Mouse (Mus musculus) hindbrain, postnatal 0 days (tissue): ENCODE data around the gene Abhd2. TPM values are rescaled to one million over a fixed set of nuclear protein-coding genes. Genes with fewer than 3 reads are reported as not detected.

ENCODE experiments used
- ATAC-seq: fragments of 200-750 bp; cut with Nextera tagmentation; 2 replicates; pipeline ENCODE4 v1.8.0; 2017; ENCODE audit warnings: mild to moderate bottlenecking, moderate TSS enrichment, moderate library complexity
- DNase-seq: peaks from one replicate; pipeline ENCODE4 v3.0.0-alpha.2; 2015; ENCODE audit warnings: low spot score
- H3K27ac ChIP-seq: fragments of 300-500 bp; sonication (generic); 2 replicates; pipeline ENCODE4 v1.5.1; 2014; ENCODE audit warnings: mild to moderate bottlenecking
- H3K27me3 ChIP-seq: fragments of 300-500 bp; sonication (generic); 2 replicates; pipeline ENCODE4 v1.6.1; 2014; ENCODE audit warnings: low read length, mixed read lengths; ENCODE audit not compliant: insufficient read depth
- H3K36me3 ChIP-seq: fragments of 300-500 bp; sonication (generic); 2 replicates; pipeline ENCODE4 v1.6.1; 2014; ENCODE audit warnings: low read length, mixed read lengths; ENCODE audit not compliant: insufficient read depth
- H3K4me1 ChIP-seq: fragments of 300-500 bp; sonication (generic); 2 replicates; pipeline ENCODE4 v1.6.1; 2014; ENCODE audit warnings: antibody characterized with exemption, low read length, mixed read lengths; ENCODE audit not compliant: insufficient read depth
- H3K4me2 ChIP-seq: fragments of 300-500 bp; sonication (generic); 2 replicates; pipeline ENCODE4 v1.6.1; 2014; ENCODE audit warnings: low read depth, mild to moderate bottlenecking, low read length, moderate library complexity, mixed read lengths
- H3K4me3 ChIP-seq: fragments of 300-500 bp; sonication (generic); 2 replicates; pipeline ENCODE4 v1.5.1; 2014; ENCODE audit warnings: low read length
- H3K9ac ChIP-seq: fragments of 300-500 bp; sonication (generic); replicated peaks from 2 replicates; pipeline ENCODE4 v1.6.1; 2014; ENCODE audit warnings: mild to moderate bottlenecking, low read length, moderate library complexity, mixed read lengths
- H3K9me3 ChIP-seq: fragments of 300-500 bp; sonication (generic); 2 replicates; pipeline ENCODE4 v1.6.1; 2016; ENCODE audit warnings: low read length, mixed read lengths
- CTCF ChIP-seq: IDR thresholded peaks from 2 replicates; pipeline ENCODE4 v1.5.1; 2016; ENCODE audit warnings: antibody characterized with exemption, control low read depth, low read depth
- WGBS: fragments of 180-500 bp; shearing (Covaris S2); extraction: QIAGEN DNeasy Blood & Tissue Kit; methylation state at CpG from one replicate; pipeline ENCODE4 v1.1.7; 2014; 5-methylcytosine and 5-hydroxymethylcytosine counted together
- polyA plus RNA-seq: library from polyadenylated mRNA; unstranded; fragments of >200 nt; fragmentation: Nextera tagmentation; extraction: Ambion mirVana; gene quantifications from 2 replicates; pipeline ENCODE4 v1.2.1, GENCODE M21; 2015
- total RNA-seq: library from RNA; depleted of rRNA; stranded (reverse); fragments of >200 nt; gene quantifications from 2 replicates; pipeline ENCODE4 v1.2.3, GENCODE M21; 2014; rRNA removed

Abhd2 gene
- total and polyA plus RNA-seq, 2 experiments from 2014 or later, result 23.9 to 92.3 TPM

- ATAC-seq, result no peak
- Histone ChIP-seq H3K27me3 (no peaks in the 10 kb centered on the region), H3K36me3 (no peaks in the 10 kb centered on the region), H3K9me3 (no peaks in the 10 kb centered on the region), H3K4me2 (no peak overlapping the region), H3K4me1 (0 out of 2 replicates have a peak, but pooled peaks cover 2% of the 10 kb centered on the region), H3K4me3 (no peak overlapping the region), H3K9ac (no peak overlapping the region), H3K27ac (no peak overlapping the region)
- TF ChIP-seq CTCF, result no peak
- DNase-seq, result no peak
- WGBS, result 85% methylated on average over 10 of the region's 10 CpGs
Measured at GRCm38 (mm10) chr7:79397446-79397963, 124.5 kb downstream of the Abhd2 start.

- no peak for ATAC-seq
- Histone ChIP-seq H3K4me1 (no peaks in the 10 kb centered on the region), H3K4me2 (no peak overlapping the region), H3K27ac (no peak overlapping the region), H3K9me3 (no peaks in the 10 kb centered on the region), H3K36me3 (no peaks in the 10 kb centered on the region), H3K9ac (no peak overlapping the region), H3K27me3 (no peaks in the 10 kb centered on the region), H3K4me3 (no peak overlapping the region)
- no peak for TF ChIP-seq CTCF
- no peak for DNase-seq
- WGBS, result 92% methylated on average over 8 of the region's 8 CpGs
Measured at GRCm38 (mm10) chr7:79398426-79398825, 125.4 kb downstream of the Abhd2 start.

DNA sequence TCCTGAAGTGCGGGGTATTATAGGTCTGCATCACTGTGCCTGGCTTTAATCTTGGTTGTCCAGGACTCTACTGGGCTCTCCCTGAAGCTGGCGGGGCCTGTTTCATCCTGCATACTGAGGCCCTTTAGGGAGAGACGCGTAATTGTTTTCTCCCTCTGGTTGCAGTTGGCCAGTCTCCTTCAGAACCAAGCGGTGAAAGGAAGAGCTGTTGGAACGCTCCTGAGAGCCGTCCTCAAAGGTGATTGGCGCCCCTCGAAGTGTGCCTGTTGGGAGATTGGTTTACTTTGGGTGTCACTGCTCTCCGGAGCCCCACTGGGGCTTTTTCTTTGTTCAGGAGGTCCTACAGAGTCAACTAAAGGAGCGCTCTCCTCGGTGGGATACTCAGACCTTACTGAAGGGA lies 126.0 kb downstream of the Abhd2 start:
- ATAC-seq (no peak), DNase-seq (no peak)
- Histone ChIP-seq H3K9ac (no peak overlapping the region), H3K4me2 (no peak overlapping the region), H3K4me3 (no peak overlapping the region), H3K9me3 (no peaks in the 10 kb centered on the region), H3K27ac (no peak overlapping the region), H3K27me3 (no peaks in the 10 kb centered on the region), H3K4me1 (no peaks in the 10 kb centered on the region), H3K36me3 (no peaks in the 10 kb centered on the region)
- WGBS, result 70% methylated on average over 12 of the region's 12 CpGs
- no peak for TF ChIP-seq CTCF

DNA sequence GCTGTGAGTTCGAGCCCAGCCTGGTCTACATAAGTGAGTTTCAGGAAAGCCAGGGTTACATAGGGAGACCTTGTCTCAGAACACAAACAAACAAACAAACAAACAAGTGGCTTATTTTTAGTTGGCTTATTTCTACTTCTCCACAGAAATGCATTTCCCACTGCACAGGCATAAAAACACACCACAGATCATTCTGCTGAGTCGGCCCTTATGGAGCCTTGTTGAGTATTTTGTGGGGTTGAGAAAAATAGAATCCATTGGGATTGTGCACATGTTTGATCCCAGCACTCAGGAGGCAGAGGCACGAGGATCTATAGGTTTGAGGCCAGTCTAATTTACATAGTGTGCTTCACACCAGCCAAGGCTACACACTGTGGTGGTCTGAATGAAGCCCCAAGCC lies 127.3 kb downstream of the Abhd2 start:
- H3K4me3 ChIP-seq, result no peak overlapping the region
- H3K27me3 ChIP-seq, result no peaks in the 10 kb centered on the region
- DNase-seq (no peak), ATAC-seq (no peak)
- H3K9ac ChIP-seq, result no peak overlapping the region
- TF ChIP-seq CTCF, result no peak
- H3K4me2 ChIP-seq, result no peak overlapping the region
- no peaks in the 10 kb centered on the region for H3K9me3 ChIP-seq
- H3K4me1 ChIP-seq, result no peaks in the 10 kb centered on the region
- no peak overlapping the region for H3K27ac ChIP-seq
- H3K36me3 ChIP-seq, result no peaks in the 10 kb centered on the region
- 85% methylated on average over 3 of the region's 3 CpGs for WGBS

DNA sequence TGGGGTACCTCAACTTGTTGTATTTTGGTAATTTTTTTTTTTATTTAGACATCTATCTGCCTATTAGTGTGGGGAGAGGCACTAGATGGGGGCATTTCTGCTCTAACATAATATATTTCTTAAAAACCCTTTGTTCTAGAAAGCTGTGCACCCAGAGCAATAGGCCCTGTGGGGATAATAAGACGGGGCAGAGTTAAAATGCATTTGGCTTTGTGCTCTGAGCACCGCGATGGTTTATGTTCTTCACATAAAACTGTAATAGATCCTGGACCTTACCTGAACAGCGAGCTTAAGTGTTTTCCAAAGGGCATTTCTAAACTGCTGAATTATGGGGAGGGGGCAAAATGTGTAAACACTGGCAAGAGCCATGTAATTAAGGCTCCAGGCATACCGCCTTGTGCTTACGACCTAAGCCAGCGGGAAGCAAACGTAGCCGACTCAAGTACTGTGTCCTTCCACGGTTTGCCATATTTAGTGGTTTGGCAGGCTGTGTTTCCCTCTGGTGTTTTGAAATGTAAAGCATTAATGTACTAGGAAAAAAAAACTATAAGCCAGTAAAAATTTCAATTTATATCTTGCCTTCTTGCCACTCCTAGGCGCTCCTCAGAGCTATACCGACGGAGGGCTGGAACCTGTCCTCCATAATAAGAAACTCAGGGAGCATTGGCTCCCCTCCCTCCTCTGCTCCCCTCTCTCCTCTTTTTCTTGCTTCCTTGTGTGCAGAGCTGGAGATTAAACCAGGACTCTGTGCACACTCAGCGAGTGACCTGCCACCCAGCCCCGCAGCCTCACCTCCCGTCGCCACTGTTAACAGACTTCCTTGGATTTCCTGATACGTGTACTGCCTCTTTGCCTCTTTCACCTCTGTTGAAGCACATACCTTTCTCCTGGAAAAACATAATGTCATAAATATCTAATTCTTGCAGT lies 141.7 kb downstream of the Abhd2 start:
- Histone ChIP-seq H3K4me2 (no peak overlapping the region), H3K9ac (no peak overlapping the region), H3K36me3 (no peaks in the 10 kb centered on the region), H3K27ac (no peak overlapping the region), H3K4me1 (no peaks in the 10 kb centered on the region), H3K4me3 (no peak overlapping the region), H3K27me3 (no peaks in the 10 kb centered on the region), H3K9me3 (no peaks in the 10 kb centered on the region)
- WGBS, result 81% methylated on average over 18 of the region's 18 CpGs
- DNase-seq (no peak), ATAC-seq (no peak)
- TF ChIP-seq CTCF, result no peak

Other genes starting within 250 kb of the Abhd2 start
- gene Acan, start 219.7 kb upstream of the Abhd2 start, total RNA-seq, result 3.2 and 3.8 TPM in 2 replicates
- 0.42 and 0.51 TPM in 2 replicates for gene Acan, start 219.7 kb upstream of the Abhd2 start, polyA plus RNA-seq
- 5.7 and 10.0 TPM in 2 replicates for gene Hapln3, start 142.2 kb upstream of the Abhd2 start, total RNA-seq
- 2.2 and 2.5 TPM in 2 replicates for gene Hapln3, start 142.2 kb upstream of the Abhd2 start, polyA plus RNA-seq
- 306 and 331 TPM in 2 replicates for gene Mfge8, start 124.1 kb upstream of the Abhd2 start, total RNA-seq
- 306 and 345 TPM in 2 replicates for gene Mfge8, start 124.1 kb upstream of the Abhd2 start, polyA plus RNA-seq
- gene Rlbp1, start 113.8 kb downstream of the Abhd2 start, total RNA-seq, result 25.3 and 32.3 TPM in 2 replicates
- 21.2 and 21.9 TPM in 2 replicates for gene Rlbp1, start 113.8 kb downstream of the Abhd2 start, polyA plus RNA-seq
- 2.9 and 3.5 TPM in 2 replicates for gene Fanci, start 118.7 kb downstream of the Abhd2 start, total RNA-seq
- 1.9 and 2.4 TPM in 2 replicates for gene Fanci, start 118.7 kb downstream of the Abhd2 start, polyA plus RNA-seq
- gene Polg, start 193.2 kb downstream of the Abhd2 start, total RNA-seq, result 60.0 and 79.5 TPM in 2 replicates
- gene Polg, start 193.2 kb downstream of the Abhd2 start, polyA plus RNA-seq, result 23.8 and 23.9 TPM in 2 replicates